Mouse (Mus musculus) MEL (cell line): ENCODE data around the gene Ggact. TPM values are rescaled to one million over a fixed set of nuclear protein-coding genes. Genes with fewer than 3 reads are reported as not detected.
A peak's percentile ranks its signal among the peaks of the same experiment; 100 is the strongest.

Source experiments
- DNase-seq: peaks from one replicate; pipeline ENCODE4 v3.0.0; 2011; ENCODE audit warnings: low read depth, low spot score
- H3K27ac ChIP-seq: 2 replicates; pipeline ENCODE4 v1.5.1; 2012; ENCODE audit warnings: low read depth, mild to moderate bottlenecking, control low read depth, low read length, moderate library complexity; ENCODE audit not compliant: control insufficient read depth
- H3K27me3 ChIP-seq, 2 experiments: fragments of 150-350 bp in 1 of 2; sonication (generic) in 1 of 2; 2 replicates each; pipeline ENCODE4 v1.6.1; 2012; ENCODE audit warnings: low read length in 2 of 2, mild to moderate bottlenecking in 2 of 2, improper control_type of control experiment in 1 of 2, moderate library complexity in 1 of 2; ENCODE audit not compliant: insufficient read depth in 2 of 2, control insufficient read depth in 1 of 2
- H3K36me3 ChIP-seq, 2 experiments: 2 replicates each; pipeline ENCODE4 v1.6.1; 2012 to 2014; ENCODE audit warnings: low read length in 2 of 2, improper control_type of control experiment in 1 of 2, inconsistent platforms in 1 of 2, mild to moderate bottlenecking in 1 of 2; ENCODE audit not compliant: insufficient read depth in 2 of 2, control insufficient read depth in 1 of 2
- H3K4me1 ChIP-seq, 2 experiments: fragments of 150-350 bp in 1 of 2; sonication (generic) in 1 of 2; 2 replicates each; pipeline ENCODE4 v1.6.1; 2012; ENCODE audit warnings: low read length in 2 of 2, improper control_type of control experiment in 1 of 2, mild to moderate bottlenecking in 1 of 2; ENCODE audit not compliant: insufficient read depth in 2 of 2, control insufficient read depth in 1 of 2
- H3K4me3 ChIP-seq, 2 experiments: fragments of 150-350 bp in 1 of 2; sonication (generic) in 1 of 2; 2 replicates each; pipeline ENCODE4 v1.5.1; 2012; ENCODE audit warnings: low read depth in 2 of 2, low read length in 2 of 2, mild to moderate bottlenecking in 2 of 2, moderate library complexity in 2 of 2, control low read depth in 1 of 2, improper control_type of control experiment in 1 of 2; ENCODE audit not compliant: control insufficient read depth in 1 of 2, insufficient read depth in 1 of 2
- H3K79me2 ChIP-seq: 2 replicates; pipeline ENCODE4 v1.6.1; 2012; ENCODE audit warnings: mild to moderate bottlenecking, low read length, moderate library complexity; ENCODE audit not compliant: control insufficient read depth, poor library complexity, insufficient read depth
- H3K9ac ChIP-seq: 2 replicates; pipeline ENCODE4 v1.6.1; 2012; ENCODE audit warnings: low read depth, mild to moderate bottlenecking, control low read depth, low read length, moderate library complexity; ENCODE audit not compliant: control insufficient read depth, poor library complexity, severe bottlenecking
- H3K9me3 ChIP-seq: fragments of 150-350 bp; sonication (generic); replicated peaks from 2 replicates; pipeline ENCODE4 v1.6.1; 2012; ENCODE audit warnings: mild to moderate bottlenecking, low read length, improper control_type of control experiment, moderate library complexity; ENCODE audit not compliant: insufficient read depth
- BHLHE40 ChIP-seq: IDR thresholded peaks from 2 replicates; pipeline ENCODE4 v1.6.1; 2012; ENCODE audit warnings: low read depth, mild to moderate bottlenecking, inconsistent platforms, low read length, improper control_type of control experiment, borderline replicate concordance
- CTCF ChIP-seq, 3 experiments: IDR thresholded peaks in 2 of 3; conservative IDR thresholded peaks in 1 of 3; 2 replicates each; pipeline ENCODE4 v1.5.1; 2011 to 2012; ENCODE audit warnings: low read length in 3 of 3, low read depth in 2 of 3, mild to moderate bottlenecking in 2 of 3, improper control_type of control experiment in 1 of 3, inconsistent platforms in 1 of 3, mixed read lengths in 1 of 3, moderate library complexity in 1 of 3; ENCODE audit not compliant: control insufficient read depth in 1 of 3, insufficient read depth in 1 of 3, poor library complexity in 1 of 3, severe bottlenecking in 1 of 3
- EP300 ChIP-seq, 2 experiments: IDR thresholded peaks; 2 replicates each; pipeline ENCODE4 v1.6.1; 2011; ENCODE audit warnings: improper control_type of control experiment in 2 of 2, low read length in 2 of 2, low read depth in 1 of 2, mild to moderate bottlenecking in 1 of 2
- ETS1 ChIP-seq: IDR thresholded peaks from 2 replicates; pipeline ENCODE4 v1.6.1; 2012; ENCODE audit warnings: low read depth, mild to moderate bottlenecking, inconsistent platforms, low read length, improper control_type of control experiment, moderate library complexity
- GATA1 ChIP-seq: IDR thresholded peaks from 2 replicates; pipeline ENCODE4 v1.6.1; 2011; ENCODE audit warnings: low read depth, low read length, improper control_type of control experiment
- JUND ChIP-seq: IDR thresholded peaks from 2 replicates; pipeline ENCODE4 v1.6.1; 2011; ENCODE audit warnings: low read depth, mild to moderate bottlenecking, improper control_type of control experiment, low read length
- KAT2A ChIP-seq: conservative IDR thresholded peaks from 2 replicates; pipeline ENCODE4 v1.6.1; 2012; ENCODE audit warnings: low read depth, low read length, improper control_type of control experiment, inconsistent platforms
- MAFK ChIP-seq: IDR thresholded peaks from 2 replicates; pipeline ENCODE4 v1.6.1; 2011; ENCODE audit warnings: low read depth, mild to moderate bottlenecking, low read length, improper control_type of control experiment, borderline replicate concordance
- MAX ChIP-seq: IDR thresholded peaks from 2 replicates; pipeline ENCODE4 v1.6.1; 2011; ENCODE audit warnings: low read length, improper control_type of control experiment
- MXI1 ChIP-seq: IDR thresholded peaks from 2 replicates; pipeline ENCODE4 v1.6.1; 2011; ENCODE audit warnings: mild to moderate bottlenecking, low read depth, low read length, improper control_type of control experiment
- NRF1 ChIP-seq: IDR thresholded peaks from 2 replicates; pipeline ENCODE4 v1.6.1; 2014; ENCODE audit warnings: low read depth, mild to moderate bottlenecking, inconsistent platforms, low read length, improper control_type of control experiment, moderate library complexity; ENCODE audit not compliant: poor library complexity, insufficient read depth, severe bottlenecking
- POLR2A ChIP-seq, 2 experiments: IDR thresholded peaks; 2 replicates each; pipeline ENCODE4 v1.6.1; 2011 to 2012; ENCODE audit warnings: low read length in 2 of 2, mild to moderate bottlenecking in 2 of 2, control low read depth in 1 of 2, improper control_type of control experiment in 1 of 2, low read depth in 1 of 2, moderate library complexity in 1 of 2; ENCODE audit not compliant: control insufficient read depth in 1 of 2, insufficient read depth in 1 of 2, poor library complexity in 1 of 2
- POLR2AphosphoS5 ChIP-seq: IDR thresholded peaks from 2 replicates; pipeline ENCODE4 v1.6.1; 2012; ENCODE audit warnings: low read depth, borderline replicate concordance, mild to moderate bottlenecking, inconsistent platforms, low read length, moderate library complexity, mixed read lengths
- RAD21 ChIP-seq: IDR thresholded peaks from 2 replicates; pipeline ENCODE4 v1.6.1; 2011; ENCODE audit warnings: mild to moderate bottlenecking, low read depth, low read length, improper control_type of control experiment
- SIN3A ChIP-seq: IDR thresholded peaks from 2 replicates; pipeline ENCODE4 v1.6.1; 2012; ENCODE audit warnings: low read length, improper control_type of control experiment, inconsistent platforms
- TBP ChIP-seq: IDR thresholded peaks from 2 replicates; pipeline ENCODE4 v1.8.0; 2011; ENCODE audit warnings: low read depth, low read length, improper control_type of control experiment
- TCF12 ChIP-seq: IDR thresholded peaks from 2 replicates; pipeline ENCODE4 v1.6.1; 2014; ENCODE audit warnings: low read depth, mild to moderate bottlenecking, inconsistent platforms, low read length, improper control_type of control experiment, moderate library complexity
- UBTF ChIP-seq: IDR thresholded peaks from 2 replicates; pipeline ENCODE4 v1.6.1; 2012; ENCODE audit warnings: low read depth, mild to moderate bottlenecking, inconsistent platforms, low read length, improper control_type of control experiment, moderate library complexity, borderline replicate concordance; ENCODE audit not compliant: insufficient read depth
- USF2 ChIP-seq, 2 experiments: IDR thresholded peaks; 2 replicates each; pipeline ENCODE4 v1.6.1; 2011 to 2012; ENCODE audit warnings: improper control_type of control experiment in 2 of 2, low read length in 2 of 2, borderline replicate concordance in 1 of 2, inconsistent platforms in 1 of 2, low read depth in 1 of 2, mild to moderate bottlenecking in 1 of 2; ENCODE audit not compliant: insufficient read depth in 1 of 2
- ZKSCAN1 ChIP-seq: IDR thresholded peaks from 2 replicates; pipeline ENCODE4 v1.6.1; 2012; ENCODE audit warnings: low read depth, mild to moderate bottlenecking, inconsistent platforms, low read length, improper control_type of control experiment, moderate library complexity
- polyA plus RNA-seq, 2 experiments: library from polyadenylated mRNA; stranded (reverse) in 1 of 2; unstranded in 1 of 2; fragments of >175 nt in 1 of 2; fragments of >200 nt in 1 of 2; gene quantifications; 2 replicates each; pipeline versions ENCODE4 v1.2.1 to v1.2.4; 2012; ENCODE audit warnings: low replicate concordance in 2 of 2, low read depth in 1 of 2; ENCODE audit not compliant: insufficient read length in 2 of 2, insufficient read depth in 1 of 2, missing spikeins in 1 of 2
- total RNA-seq: library from RNA; depleted of rRNA; stranded (reverse); fragments of 300-350 nt; gene quantifications from 2 replicates; pipeline ENCODE4 v1.2.3, GENCODE M21; 2012

Gene Ggact
- total and polyA plus RNA-seq, 3 experiments = 54.0 to 64.8 TPM; not detected in 1

DNA sequence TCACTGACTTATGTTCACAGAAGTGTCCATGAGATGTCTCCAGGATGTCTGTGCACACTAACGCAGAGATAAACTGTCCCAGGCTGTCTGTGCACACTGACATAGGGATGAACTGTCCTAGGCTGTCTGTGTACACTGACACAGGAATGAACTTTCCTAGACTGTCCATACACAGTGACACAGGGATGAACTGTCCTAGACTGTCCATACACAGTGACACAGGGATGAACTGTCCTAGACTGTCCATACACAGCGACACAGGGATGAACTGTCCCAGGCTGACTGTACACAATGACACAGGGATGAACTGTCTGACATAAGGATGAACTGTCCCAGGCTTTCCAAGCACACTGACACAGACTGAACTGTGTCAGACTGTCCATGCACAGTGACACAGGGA lies 88.1 kb downstream of the Ggact start:
- peaks cover 0 to 6% of the 10 kb centered on the region in 2 experiments; a peak in 2 of 4 replicates for H3K36me3 ChIP-seq
- H3K79me2 ChIP-seq = no peaks in the 10 kb centered on the region
- H3K9ac ChIP-seq = no peak overlapping the region
- no peaks in the 10 kb centered on the region for H3K27me3 ChIP-seq
- TF ChIP-seq JUND (no peak), MAFK (no peak), BHLHE40 (no peak), KAT2A (no peak), USF2 (IDR thresholded peaks at IDR 0.05; ENCODE audit: borderline replicate concordance in 1 of 2, insufficient read depth in 1 of 2, low read depth in 1 of 2, low read length in 2 of 2) (no peak), TBP (no peak), UBTF (no peak), TCF12 (no peak), POLR2A (IDR thresholded peaks at IDR 0.05; ENCODE audit: control insufficient read depth in 1 of 2, insufficient read depth in 1 of 2, low read depth in 1 of 2, low read length in 2 of 2, poor library complexity in 1 of 2) (no peak)
- no peak for DNase-seq
- H3K9me3 ChIP-seq = no peaks in the 10 kb centered on the region
- H3K27ac ChIP-seq = no peak overlapping the region
- peaks cover 6% of the 10 kb centered on the region in 2 experiments; a peak in 3 of 4 replicates for H3K4me1 ChIP-seq
- H3K4me3 ChIP-seq = no peak overlapping the region

DNA sequence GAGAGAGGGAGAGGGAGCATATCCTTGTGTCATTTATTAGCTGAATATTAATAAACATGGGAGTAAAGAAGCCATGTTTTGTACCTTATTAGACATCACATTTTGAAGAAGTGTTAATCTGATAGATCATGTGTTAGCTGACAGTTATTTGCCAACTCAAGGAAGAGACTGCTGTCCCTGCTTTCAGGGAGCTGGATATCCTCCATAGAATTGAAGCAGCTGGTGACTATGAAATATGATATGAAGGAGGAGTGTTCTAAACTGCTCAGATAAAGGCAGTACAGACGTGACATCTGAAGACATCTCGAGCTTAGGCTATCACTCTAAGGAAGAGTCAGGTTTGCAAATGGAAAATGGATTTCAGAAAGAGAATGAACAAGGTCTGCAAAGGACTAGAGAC lies 89.8 kb downstream of the Ggact start:
- H3K79me2 ChIP-seq = no peaks in the 10 kb centered on the region
- peak; percentile 71 for DNase-seq
- no peak overlapping the region for H3K4me3 ChIP-seq
- TF ChIP-seq EP300 (IDR thresholded peaks at IDR 0.05; ENCODE audit: low read depth in 1 of 2, low read length in 2 of 2) (peak; percentile 34 to 49; a peak in 2 of 4 replicates), CTCF (IDR thresholded peaks at IDR 0.05 in 2 of 3, conservative IDR thresholded peaks at IDR 0.05 in 1 of 3; ENCODE audit: control insufficient read depth in 1 of 3, insufficient read depth in 1 of 3, low read depth in 2 of 3, low read length in 3 of 3, poor library complexity in 1 of 3, severe bottlenecking in 1 of 3) (no peak), TBP (0 out of 2 replicates have a peak, but pooled peaks have one; percentile 28), GATA1 (peak; percentile 43; the same call in 1 of the 2 replicates), KAT2A (no peak), MAFK (no peak), JUND (no peak), POLR2AphosphoS5 (no peak), MXI1 (0 out of 2 replicates have a peak, but pooled peaks have one; percentile 42), ZKSCAN1 (no peak), NRF1 (no peak), ETS1 (peak; percentile 69), MAX (0 out of 2 replicates have a peak, but pooled peaks have one; percentile 22), BHLHE40 (peak; percentile 9; the same call in 1 of the 2 replicates), RAD21 (no peak), SIN3A (peak; percentile 48; the same call in 1 of the 2 replicates)
- TF ChIP-seq, all 39 proteins: peak for 8
- Histone ChIP-seq H3K27ac (no peak overlapping the region), H3K4me1 (peaks cover 6% of the 10 kb centered on the region in 2 experiments; a peak in 3 of 4 replicates), H3K27me3 (no peaks in the 10 kb centered on the region), H3K36me3 (peaks cover 0 to 6% of the 10 kb centered on the region in 2 experiments; a peak in 2 of 4 replicates), H3K9ac (no peak overlapping the region), H3K9me3 (no peaks in the 10 kb centered on the region)
